Mouse (Mus musculus) kidney, embryonic 14.5 days (tissue): Measurements from ENCODE around the gene Mptx1. TPM values are rescaled to one million over a fixed set of nuclear protein-coding genes. Genes with fewer than 3 reads are reported as not detected.
"Not testable (repeated sequence)": the region's sequence is repeated elsewhere in the genome, so short reads cannot be mapped to it uniquely, and the experiment has no call there.

ENCODE experiments used
- ATAC-seq: fragments of 200-750 bp; cut with Nextera tagmentation; 2 replicates; pipeline ENCODE4 v1.8.0; 2017; ENCODE audit warnings: moderate number of reproducible peaks, mild to moderate bottlenecking, moderate TSS enrichment, moderate library complexity; ENCODE audit not compliant: low FRiP score, low TSS enrichment
- H3K27ac ChIP-seq: fragments of 300-500 bp; sonication (generic); 2 replicates; pipeline ENCODE4 v1.5.1; 2014; ENCODE audit warnings: low read depth, mild to moderate bottlenecking, low read length, moderate library complexity, mixed read lengths
- H3K27me3 ChIP-seq: fragments of 300-500 bp; sonication (generic); 2 replicates; pipeline ENCODE4 v1.6.1; 2014; ENCODE audit warnings: mild to moderate bottlenecking, low read length; ENCODE audit not compliant: control insufficient read depth, insufficient read depth
- H3K36me3 ChIP-seq: fragments of 300-500 bp; sonication (generic); 2 replicates; pipeline ENCODE4 v1.6.1; 2014; ENCODE audit warnings: low read length, mixed read lengths; ENCODE audit not compliant: control insufficient read depth, insufficient read depth
- H3K4me1 ChIP-seq: fragments of 300-500 bp; sonication (generic); 2 replicates; pipeline ENCODE4 v1.6.1; 2014; ENCODE audit warnings: low read length, mixed read lengths; ENCODE audit not compliant: control insufficient read depth, insufficient read depth
- H3K4me2 ChIP-seq: fragments of 300-500 bp; sonication (generic); replicated peaks from 2 replicates; pipeline ENCODE4 v1.6.1; 2014; ENCODE audit warnings: low read depth, mild to moderate bottlenecking, low read length
- H3K4me3 ChIP-seq: fragments of 300-500 bp; sonication (generic); 2 replicates; pipeline ENCODE4 v1.5.1; 2014; ENCODE audit warnings: mild to moderate bottlenecking, low read length
- H3K9ac ChIP-seq: fragments of 300-500 bp; sonication (generic); 2 replicates; pipeline ENCODE4 v1.6.1; 2014; ENCODE audit warnings: low read depth, mild to moderate bottlenecking, low read length, moderate library complexity
- H3K9me3 ChIP-seq: fragments of 300-500 bp; sonication (generic); 2 replicates; pipeline ENCODE4 v1.6.1; 2016; ENCODE audit warnings: low read length; ENCODE audit not compliant: control insufficient read depth
- WGBS: fragments of 180-500 bp; shearing (Covaris S2); extraction: QIAGEN DNeasy Blood & Tissue Kit; methylation state at CpG from one replicate; pipeline ENCODE4 v1.1.7; 2014; 5-methylcytosine and 5-hydroxymethylcytosine counted together
- polyA plus RNA-seq: library from polyadenylated mRNA; unstranded; fragments of >200 nt; fragmentation: Nextera tagmentation; extraction: Ambion mirVana; gene quantifications from 2 replicates; pipeline ENCODE4 v1.2.1, GENCODE M21; 2014

Gene Mptx1
- not detected in 2 replicates for polyA plus RNA-seq

DNA sequence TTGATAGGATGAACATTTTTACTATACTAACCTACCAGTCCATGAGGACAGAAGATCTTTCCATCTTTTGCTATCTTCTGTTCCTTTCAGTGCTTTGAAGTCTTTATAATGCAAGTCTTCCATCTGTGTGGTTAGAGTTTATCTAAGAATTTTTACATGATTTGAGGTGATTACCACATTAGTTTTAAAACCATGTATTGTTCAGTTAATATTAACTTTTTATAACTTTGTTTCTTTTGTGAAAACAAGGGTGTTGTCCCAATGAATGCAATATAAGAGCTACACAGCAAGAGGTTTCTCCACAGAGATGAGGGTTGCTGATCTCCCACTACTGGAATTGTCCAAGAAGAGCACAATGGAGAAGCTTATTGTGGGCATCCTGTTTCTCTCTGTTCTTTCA is at the start of gene Mptx1:
Gene Mptx1 (plus strand): TSS at position 301 of the 400 bp plus-strand sequence.
- H3K9me3 ChIP-seq, result no peaks in the 10 kb centered on the region
- H3K9ac ChIP-seq, result no peak within 1 kb of the TSS
- H3K27ac ChIP-seq, result no peak within 1 kb of the TSS
- ATAC-seq, result no peak
- no peaks in the 10 kb centered on the region for H3K36me3 ChIP-seq
- H3K4me1 ChIP-seq, result no peaks in the 10 kb centered on the region
- H3K4me2 ChIP-seq, result no peak within 1 kb of the TSS
- H3K27me3 ChIP-seq, result no peaks in the 10 kb centered on the region
- no peak within 1 kb of the TSS for H3K4me3 ChIP-seq

DNA sequence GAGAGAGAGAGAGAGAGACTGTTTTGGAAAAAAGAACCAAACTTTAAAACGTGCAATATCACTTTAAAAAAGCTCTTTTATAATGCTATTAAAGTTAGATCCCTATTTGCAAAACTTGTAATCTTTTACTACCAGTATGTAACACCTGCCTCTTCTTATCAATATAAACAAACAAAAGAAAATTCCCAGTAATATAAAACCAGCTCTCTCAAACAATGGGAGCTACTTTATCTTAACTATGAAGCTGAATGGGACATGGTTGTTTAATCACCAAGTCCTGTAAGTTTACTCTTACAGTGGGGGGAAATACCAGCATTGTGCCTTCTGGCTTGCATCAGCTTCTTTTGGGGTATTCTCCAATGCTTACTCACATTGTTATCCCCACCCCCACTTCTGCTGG is 27.2 kb upstream of the Mptx1 start:
- H3K27ac ChIP-seq, result no peak overlapping the region
- H3K9me3 ChIP-seq, result no peaks in the 10 kb centered on the region
- H3K27me3 ChIP-seq, result no peaks in the 10 kb centered on the region
- H3K4me3 ChIP-seq, result no peak overlapping the region
- no peak overlapping the region for H3K9ac ChIP-seq
- 74% methylated on average over 1 of the region's 1 CpGs for WGBS
- no peak for ATAC-seq
- no peaks in the 10 kb centered on the region for H3K36me3 ChIP-seq
- no peak overlapping the region for H3K4me2 ChIP-seq
- H3K4me1 ChIP-seq, result no peaks in the 10 kb centered on the region

DNA sequence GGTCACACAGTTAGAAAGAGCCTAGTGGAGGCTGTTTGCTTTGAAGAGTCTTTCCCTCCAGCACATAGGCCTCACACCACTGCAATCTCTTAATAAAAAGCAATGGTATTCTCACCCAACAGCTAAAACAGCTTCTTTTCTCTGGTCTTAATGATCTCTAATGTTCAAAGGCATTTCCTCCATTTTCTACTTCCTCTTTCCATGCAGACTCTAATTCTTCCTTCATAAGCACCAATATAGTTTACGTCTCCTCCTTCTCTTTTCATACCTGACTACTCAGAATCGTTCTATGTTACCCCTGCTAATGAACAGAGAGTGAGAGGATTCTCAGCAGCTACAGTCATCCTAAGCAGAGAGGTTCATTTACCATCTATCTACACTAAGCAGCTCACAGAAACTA is 13.0 kb upstream of the Mptx1 start:
- no peaks in the 10 kb centered on the region for H3K9me3 ChIP-seq
- H3K36me3 ChIP-seq, result no peaks in the 10 kb centered on the region
- H3K27me3 ChIP-seq, result no peaks in the 10 kb centered on the region
- no peak overlapping the region for H3K4me2 ChIP-seq
- WGBS, result 74% methylated on average over 2 of the region's 2 CpGs
- no peaks in the 10 kb centered on the region for H3K4me1 ChIP-seq
- H3K27ac ChIP-seq, result no peak overlapping the region
- no peak overlapping the region for H3K4me3 ChIP-seq
- ATAC-seq, result no peak
- no peak overlapping the region for H3K9ac ChIP-seq

DNA sequence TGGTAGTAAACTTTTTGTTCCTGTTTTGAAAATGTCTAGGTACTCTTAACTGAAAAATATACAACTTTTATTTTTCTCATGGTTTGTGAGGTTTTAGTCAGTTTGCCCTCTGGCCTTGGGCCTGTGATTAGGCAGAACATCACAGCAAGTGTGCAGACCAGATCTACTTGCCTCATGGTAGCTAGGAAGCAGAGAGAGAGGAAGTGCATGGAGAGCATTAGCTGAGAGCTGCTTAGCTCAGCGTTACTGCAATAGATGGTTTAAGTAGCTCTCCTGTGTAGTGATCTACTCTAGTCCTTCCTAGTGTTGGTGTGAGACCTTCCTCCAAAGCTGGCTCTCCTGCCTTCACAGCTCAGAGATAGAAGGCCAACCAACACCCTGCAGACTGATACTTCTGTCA is 23.3 kb downstream of the Mptx1 start:
- not testable (repeated sequence) for H3K9ac ChIP-seq, ATAC-seq

DNA sequence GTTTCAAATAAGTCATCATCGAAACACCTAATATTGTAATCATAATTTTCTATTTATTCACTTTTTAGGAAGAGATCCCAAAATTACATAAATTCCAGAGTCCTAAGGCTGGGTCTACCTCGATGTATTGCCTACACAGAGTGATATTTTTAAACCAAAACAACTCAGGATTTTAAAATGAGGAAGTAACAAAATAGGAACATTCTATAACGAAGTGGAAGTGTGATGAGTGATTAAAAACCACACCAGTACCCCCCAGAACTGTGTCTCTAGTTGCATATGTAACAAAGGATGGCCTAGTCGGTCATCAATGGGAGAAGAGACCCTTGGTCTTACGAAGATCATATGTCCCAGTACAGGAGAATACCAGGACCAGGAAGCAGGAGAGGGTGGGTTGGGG is 24.3 kb downstream of the Mptx1 start:
- no peaks in the 10 kb centered on the region for H3K4me1 ChIP-seq
- H3K9ac ChIP-seq, result no peak overlapping the region
- no peak overlapping the region for H3K4me2 ChIP-seq
- H3K9me3 ChIP-seq, result no peaks in the 10 kb centered on the region
- H3K27ac ChIP-seq, result no peak overlapping the region
- H3K27me3 ChIP-seq, result no peaks in the 10 kb centered on the region
- no peaks in the 10 kb centered on the region for H3K36me3 ChIP-seq
- whole genome bisulfite sequencing, result 79% methylated on average over 5 of the region's 5 CpGs
- ATAC-seq, result no peak
- H3K4me3 ChIP-seq, result no peak overlapping the region

More for the DNA sequence above, 23.3 kb downstream of the Mptx1 start:
- not testable (repeated sequence) for H3K4me1 ChIP-seq, H3K27ac ChIP-seq, H3K36me3 ChIP-seq, H3K4me2 ChIP-seq, H3K9me3 ChIP-seq, H3K27me3 ChIP-seq, H3K4me3 ChIP-seq
- 72% methylated on average over 1 of the region's 1 CpGs for WGBS

DNA sequence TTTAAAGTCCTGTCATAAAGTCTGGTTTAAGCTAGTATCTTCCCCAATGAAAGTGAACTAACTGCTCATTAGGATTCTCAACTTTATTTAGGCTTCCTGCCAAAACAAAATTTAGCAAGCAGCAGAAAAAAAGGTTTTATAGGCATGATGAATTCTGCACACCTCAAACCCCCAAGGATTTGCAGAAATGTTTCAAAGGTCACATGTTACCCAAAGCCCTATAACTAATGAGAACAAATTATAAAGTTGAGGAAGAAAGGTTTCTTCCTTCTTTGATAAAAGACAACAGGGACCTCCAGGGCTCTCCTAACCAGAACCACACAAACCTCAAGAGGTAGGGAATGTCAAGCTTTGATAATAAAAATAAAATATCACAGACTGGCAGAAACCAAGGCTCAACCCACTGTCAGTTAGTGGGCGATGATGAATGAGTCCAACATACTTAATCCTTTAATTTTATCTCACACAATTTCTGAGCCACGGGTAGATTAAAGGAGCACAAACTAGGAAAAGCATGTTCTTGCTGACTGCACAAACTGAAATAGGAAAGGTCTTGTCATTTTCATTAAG is 34.6 kb downstream of the Mptx1 start, which contains the start of gene Olfr417:
Gene Olfr417 (plus strand): TSS at position 241 of the 570 bp plus-strand sequence.
- no peak for ATAC-seq

DNA sequence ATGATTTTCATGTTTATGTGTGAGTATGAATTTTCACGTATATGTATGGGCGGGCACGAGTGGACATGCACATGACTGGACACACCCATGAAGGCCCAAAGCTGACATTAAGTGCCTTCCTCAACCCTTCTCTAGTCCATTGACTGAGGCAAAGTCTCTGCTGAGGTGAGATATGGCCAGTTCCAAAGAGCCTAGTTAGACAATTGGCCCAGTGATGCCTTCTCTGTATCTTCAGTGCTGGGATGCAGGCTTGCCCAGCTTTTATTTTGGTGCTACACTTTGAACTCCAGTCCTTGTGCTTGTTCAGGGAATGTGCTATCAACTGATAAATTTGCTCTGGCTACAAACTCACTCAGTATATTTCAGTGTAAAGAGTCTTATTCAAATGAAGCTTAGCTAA is 43.5 kb downstream of the Mptx1 start:
- Histone ChIP-seq H3K4me3 (no peak overlapping the region), H3K4me2 (no peak overlapping the region), H3K9ac (no peak overlapping the region), H3K27me3 (no peaks in the 10 kb centered on the region), H3K4me1 (no peaks in the 10 kb centered on the region), H3K36me3 (no peaks in the 10 kb centered on the region), H3K9me3 (no peaks in the 10 kb centered on the region), H3K27ac (no peak overlapping the region)
- no peak for ATAC-seq
- WGBS, result 92% methylated on average over 3 of the region's 3 CpGs

More for the DNA sequence above, 34.6 kb downstream of the Mptx1 start, which contains the start of gene Olfr417:
- Histone ChIP-seq H3K4me2 (no peak within 1 kb of the TSS), H3K27ac (no peak within 1 kb of the TSS), H3K36me3 (no peaks in the 10 kb centered on the region), H3K27me3 (no peaks in the 10 kb centered on the region), H3K4me3 (no peak within 1 kb of the TSS), H3K4me1 (no peaks in the 10 kb centered on the region), H3K9ac (no peak within 1 kb of the TSS), H3K9me3 (no peaks in the 10 kb centered on the region)
- WGBS, result 62% methylated on average over 2 of the region's 2 CpGs

Other genes with a start within 250 kb of the Mptx1 start
- gene Olfr429, start 246.2 kb upstream of the Mptx1 start, polyA plus RNA-seq, result not detected in 2 replicates
- gene Olfr427, start 233.6 kb upstream of the Mptx1 start, polyA plus RNA-seq, result not detected in 2 replicates
- not detected in 2 replicates for gene Olfr231, start 209.4 kb upstream of the Mptx1 start, polyA plus RNA-seq
- gene Olfr424, start 199.0 kb upstream of the Mptx1 start, polyA plus RNA-seq, result not detected in 2 replicates
- not detected in 2 replicates for gene Olfr420, start 174.9 kb upstream of the Mptx1 start, polyA plus RNA-seq
- 0.19 and 0.39 TPM in 2 replicates for gene Spta1, start 157.7 kb upstream of the Mptx1 start, polyA plus RNA-seq
- gene Olfr419, start 78.5 kb upstream of the Mptx1 start, polyA plus RNA-seq, result not detected in 2 replicates
- not detected in 2 replicates for gene Olfr417, start 34.6 kb downstream of the Mptx1 start, polyA plus RNA-seq
- gene Olfr248, start 60.5 kb downstream of the Mptx1 start, polyA plus RNA-seq, result not detected in 2 replicates
- gene Olfr414, start 93.5 kb downstream of the Mptx1 start, polyA plus RNA-seq, result not detected in 2 replicates
- gene Olfr220, start 111.6 kb downstream of the Mptx1 start, polyA plus RNA-seq, result not detected in 2 replicates
- 0.93 and 1.6 TPM in 2 replicates for gene Fmn2, start 171.3 kb downstream of the Mptx1 start, polyA plus RNA-seq